Mouse (Mus musculus): ENCODE measurements at regions not wholly inside any gene's neighbourhood (a gene's known extent, or its start where the extent isn't known, plus 50 kb on each side); places are given as distances from the start of the nearest gene placed in this dataset.

- TF ChIP-seq POLR2A (IDR thresholded peaks at IDR 0.05; ENCODE audit: low read depth, low read length) (no peak), CTCF (IDR thresholded peaks at IDR 0.05; ENCODE audit: borderline replicate concordance, insufficient read depth, low read length) (no peak)
- Histone ChIP-seq H3K4me3 (ENCODE audit: insufficient read depth, low read length) (no peak overlapping the region), H3K27ac (ENCODE audit: insufficient read depth, low read length) (no peak overlapping the region), H3K4me1 (ENCODE audit: control insufficient read depth, insufficient read depth, low read length) (no peaks in the 10 kb centered on the region)
These were observed 111.4 kb downstream of the Arrdc4 start for GRCm38 (mm10) chr7:68637556-68638215.

DNA sequence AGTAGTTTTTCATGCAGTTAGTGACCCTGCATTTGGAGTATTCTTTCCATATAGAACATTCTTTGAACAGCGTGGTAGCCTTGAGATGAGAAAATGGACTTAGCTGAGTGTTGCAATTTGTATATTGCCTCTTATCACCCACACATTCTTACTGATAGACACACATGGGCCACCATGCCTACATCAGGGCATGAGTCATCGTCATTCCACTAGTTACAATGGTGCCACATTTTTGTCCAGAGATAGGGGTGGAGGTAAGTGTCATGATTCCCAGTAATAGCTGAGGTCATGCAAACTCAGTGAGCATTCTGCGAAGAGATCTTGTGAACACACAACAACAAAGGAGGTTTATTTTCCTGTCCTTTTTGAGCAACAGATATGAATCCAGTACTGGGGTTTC lies 128.0 kb downstream of the Arrdc4 start:
- TF ChIP-seq POLR2A (IDR thresholded peaks at IDR 0.05; ENCODE audit: low read depth, low read length) = no peak
- TF ChIP-seq CTCF (IDR thresholded peaks at IDR 0.05; ENCODE audit: borderline replicate concordance, insufficient read depth, low read length) = no peak

GRCm38 (mm10) chr7:68610499-68610898 lies 138.5 kb downstream of the Arrdc4 start:
- no peak for TF ChIP-seq CTCF (IDR thresholded peaks at IDR 0.05; ENCODE audit: borderline replicate concordance, insufficient read depth, low read length)
- H3K27ac ChIP-seq (ENCODE audit: insufficient read depth, low read length) = no peak overlapping the region

More for the DNA sequence above, 128.0 kb downstream of the Arrdc4 start:
- H3K27ac ChIP-seq (ENCODE audit: insufficient read depth, low read length) = no peak overlapping the region
- H3K4me3 ChIP-seq (ENCODE audit: insufficient read depth, low read length) = no peak overlapping the region
- H3K4me1 ChIP-seq (ENCODE audit: control insufficient read depth, insufficient read depth, low read length) = no peaks in the 10 kb centered on the region

DNA sequence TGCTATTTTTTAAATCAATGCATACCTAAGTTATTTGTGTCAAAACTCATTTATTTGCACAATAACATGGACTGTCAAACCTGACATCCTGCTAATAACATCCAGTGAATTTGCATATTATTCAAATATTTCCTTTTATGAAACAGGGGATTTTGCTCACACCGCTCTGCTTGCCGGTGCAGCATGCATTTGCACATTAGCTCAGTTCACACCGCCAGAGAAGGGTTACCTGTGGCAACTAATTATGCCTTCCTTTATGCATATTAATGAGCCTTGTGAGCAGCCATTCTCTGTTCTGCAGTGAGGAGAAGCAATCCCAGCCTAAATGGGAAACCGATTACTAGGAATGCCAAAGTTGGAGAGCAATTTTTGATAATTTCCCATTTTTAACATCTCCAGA lies 141.9 kb downstream of the Arrdc4 start:
- Histone ChIP-seq H3K4me3 (ENCODE audit: insufficient read depth, low read length) (no peak overlapping the region), H3K4me1 (ENCODE audit: control insufficient read depth, insufficient read depth, low read length) (no peaks in the 10 kb centered on the region), H3K27ac (ENCODE audit: insufficient read depth, low read length) (no peak overlapping the region)
- TF ChIP-seq POLR2A (IDR thresholded peaks at IDR 0.05; ENCODE audit: low read depth, low read length) (no peak), CTCF (IDR thresholded peaks at IDR 0.05; ENCODE audit: borderline replicate concordance, insufficient read depth, low read length) (no peak)

More at GRCm38 (mm10) chr7:68610499-68610898, 138.5 kb downstream of the Arrdc4 start:
- Histone ChIP-seq H3K4me3 (ENCODE audit: insufficient read depth, low read length) (no peak overlapping the region), H3K4me1 (ENCODE audit: control insufficient read depth, insufficient read depth, low read length) (no peaks in the 10 kb centered on the region)

GRCm38 (mm10) chr7:68606278-68606677 lies 142.8 kb downstream of the Arrdc4 start:
- no peak overlapping the region for H3K4me3 ChIP-seq (ENCODE audit: insufficient read depth, low read length)
- TF ChIP-seq CTCF (IDR thresholded peaks at IDR 0.05; ENCODE audit: borderline replicate concordance, insufficient read depth, low read length) (no peak), POLR2A (IDR thresholded peaks at IDR 0.05; ENCODE audit: low read depth, low read length) (no peak)
- H3K27ac ChIP-seq (ENCODE audit: insufficient read depth, low read length) = no peak overlapping the region

DNA sequence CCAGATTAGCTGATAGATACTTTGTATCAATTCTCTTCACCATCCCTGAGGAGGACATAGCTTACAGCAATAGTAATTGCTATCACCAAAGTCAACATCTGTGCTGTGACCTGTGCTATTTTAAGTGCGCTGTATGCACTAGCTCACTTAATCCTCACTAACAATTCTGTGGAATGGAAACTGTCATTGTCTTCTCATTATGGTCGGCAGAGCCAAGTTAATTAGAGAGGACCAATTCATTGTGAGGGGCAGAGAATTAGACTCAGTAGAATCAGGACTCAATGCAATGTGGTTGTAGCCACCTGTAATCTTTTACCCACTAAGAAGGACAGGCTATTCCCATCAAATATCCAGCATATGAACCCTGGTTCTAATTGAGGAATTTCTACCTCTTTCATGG lies 145.3 kb downstream of the Arrdc4 start:
- Histone ChIP-seq H3K4me1 (ENCODE audit: control insufficient read depth, insufficient read depth, low read length) (no peaks in the 10 kb centered on the region), H3K27ac (ENCODE audit: insufficient read depth, low read length) (no peak overlapping the region), H3K4me3 (ENCODE audit: insufficient read depth, low read length) (no peak overlapping the region)
- TF ChIP-seq POLR2A (IDR thresholded peaks at IDR 0.05; ENCODE audit: low read depth, low read length) (no peak), CTCF (IDR thresholded peaks at IDR 0.05; ENCODE audit: borderline replicate concordance, insufficient read depth, low read length) (no peak)

More at GRCm38 (mm10) chr7:68606278-68606677, 142.8 kb downstream of the Arrdc4 start:
- H3K4me1 ChIP-seq (ENCODE audit: control insufficient read depth, insufficient read depth, low read length) = no peaks in the 10 kb centered on the region

DNA sequence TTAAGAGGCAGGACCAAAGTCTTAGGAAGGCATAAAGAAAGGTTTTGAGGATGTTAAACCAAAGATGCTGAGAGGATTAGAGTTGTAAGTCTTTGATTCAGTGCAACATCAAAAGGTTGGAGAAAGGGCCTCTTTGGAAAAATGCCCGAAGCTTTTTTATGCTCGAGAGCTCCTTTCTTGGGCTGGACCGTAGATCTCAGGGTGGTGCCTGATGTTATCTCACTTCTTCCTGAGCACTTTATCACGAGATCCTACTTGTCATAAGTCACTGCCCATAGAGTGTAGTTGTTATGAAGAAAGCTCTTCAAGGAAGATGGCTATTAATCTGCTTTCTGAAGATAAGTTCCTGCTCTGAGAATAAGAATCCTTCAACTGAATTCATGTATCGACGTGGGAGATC lies 147.0 kb downstream of the Arrdc4 start:
- no peak for TF ChIP-seq POLR2A (IDR thresholded peaks at IDR 0.05; ENCODE audit: low read depth, low read length)
- no peak for TF ChIP-seq CTCF (IDR thresholded peaks at IDR 0.05; ENCODE audit: borderline replicate concordance, insufficient read depth, low read length)
- Histone ChIP-seq H3K27ac (ENCODE audit: insufficient read depth, low read length) (no peak overlapping the region), H3K4me3 (ENCODE audit: insufficient read depth, low read length) (no peak overlapping the region), H3K4me1 (ENCODE audit: control insufficient read depth, insufficient read depth, low read length) (no peaks in the 10 kb centered on the region)

DNA sequence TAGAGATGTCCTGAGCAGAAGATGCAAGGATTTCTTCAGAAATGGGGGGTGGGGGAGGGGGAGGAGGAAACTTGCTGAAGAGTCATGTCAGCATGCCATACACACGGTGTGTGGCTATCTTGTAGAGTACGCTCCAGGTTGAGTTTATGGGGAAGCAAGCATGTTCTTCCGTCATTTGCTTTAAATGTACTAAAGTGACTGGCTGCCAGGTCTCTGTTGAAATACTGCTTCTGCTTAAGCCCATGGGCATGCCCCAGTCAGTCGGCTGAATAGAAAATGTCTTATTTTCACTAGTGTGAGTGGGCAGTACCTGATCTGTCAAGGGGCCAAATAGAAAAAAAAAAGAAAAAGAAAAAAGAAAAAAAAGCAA lies 155.0 kb downstream of the Arrdc4 start:
- Histone ChIP-seq H3K4me1 (ENCODE audit: control insufficient read depth, insufficient read depth, low read length) (no peaks in the 10 kb centered on the region), H3K27ac (ENCODE audit: insufficient read depth, low read length) (no peak overlapping the region), H3K4me3 (ENCODE audit: insufficient read depth, low read length) (no peak overlapping the region)
- no peak for TF ChIP-seq POLR2A (IDR thresholded peaks at IDR 0.05; ENCODE audit: low read depth, low read length)
- TF ChIP-seq CTCF (IDR thresholded peaks at IDR 0.05; ENCODE audit: borderline replicate concordance, insufficient read depth, low read length) = no peak

- H3K4me1 ChIP-seq (ENCODE audit: control insufficient read depth, insufficient read depth, low read length) = no peaks in the 10 kb centered on the region
- no peak for TF ChIP-seq CTCF (IDR thresholded peaks at IDR 0.05; ENCODE audit: borderline replicate concordance, insufficient read depth, low read length)
- TF ChIP-seq POLR2A (IDR thresholded peaks at IDR 0.05; ENCODE audit: low read depth, low read length) = no peak
- H3K4me3 ChIP-seq (ENCODE audit: insufficient read depth, low read length) = no peak overlapping the region
- no peak overlapping the region for H3K27ac ChIP-seq (ENCODE audit: insufficient read depth, low read length)
These were observed 155.6 kb downstream of the Arrdc4 start for GRCm38 (mm10) chr7:68593344-68594016.

DNA sequence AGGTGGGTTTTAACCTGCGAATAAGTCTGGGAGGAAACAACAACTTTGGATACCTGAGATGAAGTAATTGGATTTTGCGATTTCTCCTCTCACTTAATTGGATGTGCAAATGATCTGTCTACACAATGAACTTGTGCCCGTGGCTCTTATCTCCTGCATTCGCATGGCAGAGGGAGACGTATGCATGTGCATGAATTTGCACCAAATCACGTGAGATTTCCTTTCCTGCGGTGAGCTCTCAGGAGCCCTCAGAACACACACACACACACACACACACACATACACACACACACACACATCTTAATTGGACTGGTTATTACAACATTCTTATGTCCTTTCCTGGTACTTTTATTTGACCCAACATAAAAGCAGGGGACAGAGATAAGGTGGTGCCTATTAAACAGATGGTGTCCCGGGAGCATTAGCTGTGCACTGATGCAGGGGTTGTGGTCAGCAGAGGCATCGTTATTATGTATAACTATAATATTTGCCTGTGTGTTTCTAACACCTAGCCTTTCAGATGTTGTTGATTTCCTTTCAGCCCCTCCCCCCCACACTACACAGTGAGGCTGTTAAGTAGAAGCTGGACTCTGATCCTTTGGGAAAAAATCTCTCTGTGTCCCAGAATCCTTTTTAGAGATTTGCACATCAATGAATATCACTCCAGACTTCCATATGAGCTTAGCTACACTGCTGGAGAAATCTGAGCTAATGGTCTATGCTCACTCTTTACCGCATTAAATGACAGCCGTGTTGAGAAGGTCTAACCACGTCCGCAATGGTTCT lies 166.3 kb downstream of the Arrdc4 start:
- no peak for TF ChIP-seq CTCF (IDR thresholded peaks at IDR 0.05; ENCODE audit: borderline replicate concordance, insufficient read depth, low read length)
- no peak for TF ChIP-seq POLR2A (IDR thresholded peaks at IDR 0.05; ENCODE audit: low read depth, low read length)
- Histone ChIP-seq H3K4me3 (ENCODE audit: insufficient read depth, low read length) (no peak overlapping the region), H3K4me1 (ENCODE audit: control insufficient read depth, insufficient read depth, low read length) (no peaks in the 10 kb centered on the region), H3K27ac (ENCODE audit: insufficient read depth, low read length) (no peak overlapping the region)
